Mouse (Mus musculus): ENCODE measurements around the gene Pakap. TPM values are rescaled to one million over a fixed set of nuclear protein-coding genes. Genes with fewer than 3 reads are reported as not detected.
A peak's percentile ranks its signal among the peaks of the same experiment; 100 is the strongest.

Pakap gene
- polyA plus RNA-seq, 1 experiment = 0.63 TPM

GRCm38 (mm10) chr4:57895140-57895539, 327.2 kb downstream of the Pakap start:
- H3K27me3 ChIP-seq (replicated peaks) = peaks cover 3% of the 10 kb centered on the region
- H3K4me3 ChIP-seq (replicated peaks) = no peak overlapping the region
- TF ChIP-seq GATA1 (IDR thresholded peaks at IDR 0.05; ENCODE audit: borderline replicate concordance, low read length) = no peak
- TF ChIP-seq FLI1 (IDR thresholded peaks at IDR 0.05; ENCODE audit: low read length) = no peak
- H3K36me3 ChIP-seq (replicated peaks; ENCODE audit: low read length) = peaks cover 7% of the 10 kb centered on the region
- no peaks in the 10 kb centered on the region; the same call in 1 of the 2 replicates for H3K9me3 ChIP-seq
- peaks cover 12% of the 10 kb centered on the region for H3K4me1 ChIP-seq

DNA sequence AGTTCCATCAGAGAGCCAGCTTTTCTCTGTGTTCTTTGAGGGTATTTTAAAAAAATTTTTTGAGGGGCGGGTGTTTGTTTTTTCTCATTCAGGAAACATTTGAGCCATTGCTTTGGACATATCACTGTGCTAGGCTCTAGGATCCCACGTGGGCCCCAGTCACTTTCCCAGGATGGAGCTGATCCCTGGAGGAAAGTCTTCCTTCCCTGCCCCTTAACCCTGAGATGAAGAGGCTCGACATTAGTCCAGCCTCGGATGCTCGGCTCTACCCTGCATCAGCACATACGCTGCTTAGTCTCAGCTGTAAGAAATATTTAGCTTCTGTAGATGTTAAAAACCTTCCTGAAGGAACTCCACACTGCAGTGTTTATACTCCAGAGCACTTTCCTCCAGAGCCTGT, 327.9 kb downstream of the Pakap start:
- Histone ChIP-seq H3K4me3 (replicated peaks) (no peak overlapping the region), H3K9me3 (no peaks in the 10 kb centered on the region; the same call in 1 of the 2 replicates), H3K36me3 (replicated peaks; ENCODE audit: low read length) (peaks cover 7% of the 10 kb centered on the region), H3K27me3 (replicated peaks) (peaks cover 3% of the 10 kb centered on the region), H3K4me1 (peaks cover 12% of the 10 kb centered on the region)
- TF ChIP-seq GATA1 (IDR thresholded peaks at IDR 0.05; ENCODE audit: borderline replicate concordance, low read length) (no peak), FLI1 (IDR thresholded peaks at IDR 0.05; ENCODE audit: low read length) (no peak)

- peaks cover 12% of the 10 kb centered on the region for H3K4me1 ChIP-seq
- H3K27me3 ChIP-seq (replicated peaks) = peaks cover 3% of the 10 kb centered on the region
- no peaks in the 10 kb centered on the region; the same call in 1 of the 2 replicates for H3K9me3 ChIP-seq
- H3K4me3 ChIP-seq (replicated peaks) = no peak overlapping the region
- TF ChIP-seq GATA1 (IDR thresholded peaks at IDR 0.05; ENCODE audit: borderline replicate concordance, low read length) = no peak
- TF ChIP-seq FLI1 (IDR thresholded peaks at IDR 0.05; ENCODE audit: low read length) = no peak
- peaks cover 7% of the 10 kb centered on the region for H3K36me3 ChIP-seq (replicated peaks; ENCODE audit: low read length)
Observed at GRCm38 (mm10) chr4:57896631-57897030, 328.7 kb downstream of the Pakap start.

GRCm38 (mm10) chr4:57901210-57901609, 333.2 kb downstream of the Pakap start:
- TF ChIP-seq FLI1 (IDR thresholded peaks at IDR 0.05; ENCODE audit: low read length) = no peak
- no peak for TF ChIP-seq GATA1 (IDR thresholded peaks at IDR 0.05; ENCODE audit: borderline replicate concordance, low read length)

DNA sequence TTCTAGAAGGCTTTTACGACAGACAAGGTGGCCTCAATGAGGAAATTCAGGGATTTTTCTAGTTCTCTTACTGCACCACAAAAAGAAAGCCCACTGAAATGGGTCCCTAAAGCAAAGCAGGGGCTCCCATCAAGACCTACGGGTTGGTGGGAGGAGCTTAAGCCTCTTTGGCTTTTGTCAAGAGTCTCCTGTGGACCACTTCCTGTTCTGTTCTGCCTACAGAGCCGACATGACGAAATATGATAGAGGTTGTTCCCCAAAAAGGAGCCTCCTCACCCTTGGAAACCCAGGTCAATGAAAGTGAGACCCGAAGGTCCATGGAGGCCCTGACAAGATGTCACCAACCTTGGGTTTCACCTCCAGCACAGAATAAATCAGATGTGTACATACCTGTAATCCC, 334.6 kb downstream of the Pakap start:
- H3K36me3 ChIP-seq (replicated peaks; ENCODE audit: low read length) = no peaks in the 10 kb centered on the region
- TF ChIP-seq FLI1 (IDR thresholded peaks at IDR 0.05; ENCODE audit: low read length) = no peak
- no peak for TF ChIP-seq GATA1 (IDR thresholded peaks at IDR 0.05; ENCODE audit: borderline replicate concordance, low read length)
- no peaks in the 10 kb centered on the region; the same call in 1 of the 2 replicates for H3K9me3 ChIP-seq
- H3K4me3 ChIP-seq (replicated peaks) = no peak overlapping the region
- H3K4me1 ChIP-seq = peaks cover 10% of the 10 kb centered on the region
- peaks cover 23% of the 10 kb centered on the region for H3K27me3 ChIP-seq (replicated peaks)

More at GRCm38 (mm10) chr4:57901210-57901609, 333.2 kb downstream of the Pakap start:
- Histone ChIP-seq H3K36me3 (replicated peaks; ENCODE audit: low read length) (no peaks in the 10 kb centered on the region), H3K4me3 (replicated peaks) (no peak overlapping the region), H3K4me1 (peaks cover 11% of the 10 kb centered on the region), H3K9me3 (no peaks in the 10 kb centered on the region; the same call in 1 of the 2 replicates), H3K27me3 (replicated peaks) (peaks cover 18% of the 10 kb centered on the region)

GRCm38 (mm10) chr4:57904211-57904610, 336.2 kb downstream of the Pakap start:
- H3K27me3 ChIP-seq (replicated peaks) = peaks cover 34% of the 10 kb centered on the region
- no peaks in the 10 kb centered on the region for H3K9me3 ChIP-seq
- TF ChIP-seq FLI1 (IDR thresholded peaks at IDR 0.05; ENCODE audit: low read length) (no peak), GATA1 (IDR thresholded peaks at IDR 0.05; ENCODE audit: borderline replicate concordance, low read length) (no peak)
- peak overlapping the region; percentile 77 for H3K4me3 ChIP-seq (replicated peaks)
- no peaks in the 10 kb centered on the region for H3K36me3 ChIP-seq (replicated peaks; ENCODE audit: low read length)
- H3K4me1 ChIP-seq = peaks cover 14% of the 10 kb centered on the region

DNA sequence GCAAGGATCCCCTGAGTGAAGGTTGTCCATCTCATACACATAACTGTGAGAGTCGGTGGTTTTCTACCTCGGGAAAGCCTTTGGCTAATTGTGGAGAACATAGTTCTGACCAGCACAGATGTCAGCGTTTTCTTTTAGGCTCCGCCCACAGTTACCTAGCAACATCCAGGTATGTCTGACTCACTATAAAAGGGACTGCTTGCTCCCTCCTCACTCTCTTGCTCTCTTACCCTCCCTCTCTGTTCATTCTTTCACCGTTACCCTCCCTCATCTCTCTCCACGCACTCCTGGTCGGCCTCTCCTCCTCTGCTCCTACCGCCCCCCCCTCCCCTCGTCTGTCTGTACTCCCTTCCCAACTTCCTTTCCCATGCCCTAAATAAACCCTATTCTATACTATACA, 336.7 kb downstream of the Pakap start:
- Histone ChIP-seq H3K27me3 (replicated peaks) (peaks cover 34% of the 10 kb centered on the region), H3K9me3 (no peaks in the 10 kb centered on the region), H3K4me3 (replicated peaks) (peak overlapping the region; percentile 77), H3K36me3 (replicated peaks; ENCODE audit: low read length) (no peaks in the 10 kb centered on the region), H3K4me1 (peaks cover 14% of the 10 kb centered on the region)
- TF ChIP-seq GATA1 (IDR thresholded peaks at IDR 0.05; ENCODE audit: borderline replicate concordance, low read length) = no peak
- TF ChIP-seq FLI1 (IDR thresholded peaks at IDR 0.05; ENCODE audit: low read length) = no peak

DNA sequence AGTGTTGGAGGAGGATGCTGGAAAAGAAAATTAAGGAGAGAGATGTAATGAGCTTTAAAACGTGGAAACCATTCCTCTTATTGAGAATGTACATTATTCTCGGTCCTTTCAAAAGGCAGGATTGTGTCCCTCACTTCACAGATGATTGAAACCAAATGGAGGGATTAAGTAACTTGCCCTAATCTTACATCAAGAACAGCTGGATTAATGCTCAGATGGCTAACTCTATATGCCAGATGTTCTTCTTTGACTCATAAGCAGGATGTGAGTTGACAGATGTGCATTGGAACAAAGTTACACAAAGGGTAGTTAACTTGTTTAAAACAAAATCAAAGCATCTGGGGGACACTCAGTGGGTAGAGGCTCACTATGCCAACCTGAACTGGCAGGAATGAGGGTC, 338.7 kb downstream of the Pakap start:
- H3K4me1 ChIP-seq = peaks cover 14% of the 10 kb centered on the region
- H3K27me3 ChIP-seq (replicated peaks) = peaks cover 36% of the 10 kb centered on the region
- no peak overlapping the region for H3K4me3 ChIP-seq (replicated peaks)
- TF ChIP-seq GATA1 (IDR thresholded peaks at IDR 0.05; ENCODE audit: borderline replicate concordance, low read length) (no peak), FLI1 (IDR thresholded peaks at IDR 0.05; ENCODE audit: low read length) (no peak)
- no peaks in the 10 kb centered on the region for H3K9me3 ChIP-seq
- H3K36me3 ChIP-seq (replicated peaks; ENCODE audit: low read length) = no peaks in the 10 kb centered on the region

DNA sequence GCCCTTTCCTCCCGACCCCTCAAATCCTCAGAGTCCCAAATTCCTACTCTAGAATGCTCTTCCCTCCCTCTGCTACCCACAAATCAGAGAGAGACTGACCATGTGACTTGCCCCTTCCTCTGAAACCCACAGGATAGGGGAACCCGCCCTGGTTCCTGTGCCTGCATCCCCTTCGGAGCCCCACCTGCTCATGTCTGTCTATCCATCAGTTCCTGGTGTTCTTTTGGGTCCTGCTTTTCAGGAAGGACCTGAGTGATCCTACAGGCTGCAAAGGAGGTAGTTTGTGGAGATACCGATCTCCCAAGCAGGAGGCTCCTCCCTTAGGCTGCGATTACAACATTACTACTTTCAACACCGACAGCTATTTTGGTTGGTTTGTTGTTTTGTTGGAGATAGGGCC, 340.9 kb downstream of the Pakap start:
- Histone ChIP-seq H3K4me1 (peaks cover 14% of the 10 kb centered on the region), H3K4me3 (replicated peaks) (no peak overlapping the region)
- TF ChIP-seq FLI1 (IDR thresholded peaks at IDR 0.05; ENCODE audit: low read length) (no peak), GATA1 (IDR thresholded peaks at IDR 0.05; ENCODE audit: borderline replicate concordance, low read length) (no peak)

GRCm38 (mm10) chr4:57913021-57913420, 345.0 kb downstream of the Pakap start:
- H3K9me3 ChIP-seq = peaks cover 3% of the 10 kb centered on the region; the same call in 1 of the 2 replicates
- peaks cover 28% of the 10 kb centered on the region for H3K27me3 ChIP-seq (replicated peaks)
- H3K4me1 ChIP-seq = peaks cover 18% of the 10 kb centered on the region; the same call in 1 of the 2 replicates
- H3K36me3 ChIP-seq (replicated peaks; ENCODE audit: low read length) = no peaks in the 10 kb centered on the region
- no peak for TF ChIP-seq FLI1 (IDR thresholded peaks at IDR 0.05; ENCODE audit: low read length)
- TF ChIP-seq GATA1 (IDR thresholded peaks at IDR 0.05; ENCODE audit: borderline replicate concordance, low read length) = no peak
- H3K4me3 ChIP-seq (replicated peaks) = no peak overlapping the region

More for the DNA sequence above, 340.9 kb downstream of the Pakap start:
- peaks cover 3% of the 10 kb centered on the region; the same call in 1 of the 2 replicates for H3K9me3 ChIP-seq
- peaks cover 32% of the 10 kb centered on the region for H3K27me3 ChIP-seq (replicated peaks)
- H3K36me3 ChIP-seq (replicated peaks; ENCODE audit: low read length) = no peaks in the 10 kb centered on the region

Data from megakaryocyte, embryonic 14.5 days (primary cell).